Mouse (Mus musculus) embryonic facial prominence, embryonic 11.5 days (tissue): ENCODE measurements around the gene Mex3d. TPM values are rescaled to one million over a fixed set of nuclear protein-coding genes. Genes with fewer than 3 reads are reported as not detected.

Experiments used
- microRNA-seq: library from miRNA; unstranded; fragments of <30 nt; microRNA quantifications from one replicate; pipeline ENCODE4, GENCODE M21; 2016; ENCODE audit warnings: borderline number of aligned reads
- polyA plus RNA-seq: library from polyadenylated mRNA; unstranded; fragments of >200 nt; fragmentation: Nextera tagmentation; extraction: Ambion mirVana; gene quantifications from 2 replicates; pipeline ENCODE4 v1.2.1, GENCODE M21; 2014

The Mex3d gene
- polyA plus RNA-seq, 1 experiment from 2014 or later, result 10.3 TPM

Small RNA genes lying within 50 kb of the gene (microRNA-seq; reads per million reads assigned to microRNA genes)
- not detected for gene Gm22721

Other genes starting within 250 kb of the Mex3d start
- 360 and 371 TPM in 2 replicates for gene Atp5d, start 249.0 kb downstream of the Mex3d start, polyA plus RNA-seq
- 6.8 and 9.0 TPM in 2 replicates for gene Cbarp, start 246.8 kb downstream of the Mex3d start, polyA plus RNA-seq
- gene Midn, start 239.4 kb downstream of the Mex3d start, polyA plus RNA-seq, result 60.3 and 62.1 TPM in 2 replicates
- gene Cirbp, start 221.7 kb downstream of the Mex3d start, polyA plus RNA-seq, result 74.0 and 77.8 TPM in 2 replicates
- 6.0 and 6.8 TPM in 2 replicates for gene 1600002K03Rik, start 214.7 kb downstream of the Mex3d start, polyA plus RNA-seq
- gene Efna2, start 208.2 kb downstream of the Mex3d start, polyA plus RNA-seq, result 34.6 and 42.3 TPM in 2 replicates
- 75.1 and 94.3 TPM in 2 replicates for gene Mum1, start 161.2 kb downstream of the Mex3d start, polyA plus RNA-seq
- 221 and 253 TPM in 2 replicates for gene Ndufs7, start 138.5 kb downstream of the Mex3d start, polyA plus RNA-seq
- gene Gamt, start 126.6 kb downstream of the Mex3d start, polyA plus RNA-seq, result 21.9 and 22.4 TPM in 2 replicates
- gene Dazap1, start 126.2 kb downstream of the Mex3d start, polyA plus RNA-seq, result 40.9 and 44.7 TPM in 2 replicates
- gene Rps15, start 95.2 kb downstream of the Mex3d start, polyA plus RNA-seq, result 886 and 948 TPM in 2 replicates
- gene Apc2, start 91.7 kb downstream of the Mex3d start, polyA plus RNA-seq, result 11.0 and 15.8 TPM in 2 replicates
- gene 2310011J03Rik, start 67.1 kb downstream of the Mex3d start, polyA plus RNA-seq, result 36.5 and 41.6 TPM in 2 replicates
- 1.6 and 2.9 TPM in 2 replicates for gene Pcsk4, start 58.2 kb downstream of the Mex3d start, polyA plus RNA-seq
- 4.3 and 4.5 TPM in 2 replicates for gene Reep6, start 57.7 kb downstream of the Mex3d start, polyA plus RNA-seq
- 0.14 and 0.88 TPM in 2 replicates for gene Adamtsl5, start 39.2 kb downstream of the Mex3d start, polyA plus RNA-seq
- 0.26 and 0.52 TPM in 2 replicates for gene Plk5, start 31.2 kb downstream of the Mex3d start, polyA plus RNA-seq
- gene Mbd3, start 11.9 kb upstream of the Mex3d start, polyA plus RNA-seq, result 241 and 259 TPM in 2 replicates
- 377 and 460 TPM in 2 replicates for gene Uqcr11, start 19.2 kb upstream of the Mex3d start, polyA plus RNA-seq
- gene Tcf3, start 46.0 kb upstream of the Mex3d start, polyA plus RNA-seq, result 174 and 178 TPM in 2 replicates
- gene Onecut3, start 107.2 kb upstream of the Mex3d start, polyA plus RNA-seq, result 0.22 and 0.43 TPM in 2 replicates
- gene Atp8b3, start 151.5 kb upstream of the Mex3d start, polyA plus RNA-seq, result 0.28 and 0.36 TPM in 2 replicates
- 17.1 and 20.6 TPM in 2 replicates for gene Rexo1, start 173.9 kb upstream of the Mex3d start, polyA plus RNA-seq
- gene Klf16, start 189.7 kb upstream of the Mex3d start, polyA plus RNA-seq, result 4.5 and 5.5 TPM in 2 replicates
- 94.8 and 111 TPM in 2 replicates for gene Abhd17a, start 202.7 kb upstream of the Mex3d start, polyA plus RNA-seq
- 62.4 and 64.9 TPM in 2 replicates for gene Scamp4, start 215.2 kb upstream of the Mex3d start, polyA plus RNA-seq
- 5.7 and 5.8 TPM in 2 replicates for gene Adat3, start 215.2 kb upstream of the Mex3d start, polyA plus RNA-seq
- 1.4 and 1.5 TPM in 2 replicates for gene Gm49322, start 218.4 kb upstream of the Mex3d start, polyA plus RNA-seq
- 93.4 and 97.9 TPM in 2 replicates for gene Csnk1g2, start 235.2 kb upstream of the Mex3d start, polyA plus RNA-seq